Mouse (Mus musculus) layer of hippocampus, adult 2 months (tissue): Measurements from ENCODE around the gene Galp. TPM values are rescaled to one million over a fixed set of nuclear protein-coding genes. Genes with fewer than 3 reads are reported as not detected.
"Not testable (repeated sequence)": the region's sequence is repeated elsewhere in the genome, so short reads cannot be mapped to it uniquely, and the experiment has no call there.

Experiments
- DNase-seq, 2 experiments: peaks; one replicate each; pipeline ENCODE4 v3.0.0; 2022; ENCODE audit warnings: low spot score in 2 of 2
- H3K27ac ChIP-seq: fragments of 200-600 bp; 2 replicates; pipeline ENCODE4 v1.8.1; 2022
- H3K4me3 ChIP-seq: fragments of 200-600 bp; 2 replicates; pipeline ENCODE4 v1.8.1; 2022; ENCODE audit warnings: mild to moderate bottlenecking
- CTCF ChIP-seq: fragments of 200-600 bp; conservative IDR thresholded peaks from 2 replicates; pipeline ENCODE4 v1.8.1; 2022; ENCODE audit warnings: antibody characterized with exemption, mild to moderate bottlenecking, moderate library complexity
- total RNA-seq, 2 experiments: library from RNA; stranded (reverse); gene quantifications; 2 replicates each; pipeline ENCODE4 v1.2.3; 2021

Gene Galp
- total RNA-seq, 2 experiments from 2014 or later, result not detected

DNA sequence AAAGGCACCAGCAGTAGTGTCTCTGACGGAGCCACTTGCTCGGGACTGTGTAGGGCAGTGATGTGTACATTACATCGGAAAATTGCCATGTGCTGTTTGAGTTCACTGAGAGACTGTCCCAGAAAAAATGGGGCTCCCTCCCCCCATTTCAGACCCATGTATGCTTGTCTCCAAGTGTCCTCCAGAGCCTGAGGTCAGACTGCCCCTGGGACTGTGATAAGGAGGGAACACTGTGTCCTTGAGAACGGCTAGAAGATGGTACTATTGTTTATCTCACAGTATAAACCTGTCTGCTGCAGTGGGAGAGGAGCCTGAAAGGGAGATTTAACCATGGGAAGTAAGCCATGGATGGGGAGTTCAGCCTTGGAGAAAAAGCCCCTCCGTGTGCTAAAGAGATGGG lies 32.2 kb upstream of the Galp start:
- TF ChIP-seq CTCF, result no peak
- no peak overlapping the region for H3K4me3 ChIP-seq
- no peak overlapping the region for H3K27ac ChIP-seq
- DNase-seq, result no peak

DNA sequence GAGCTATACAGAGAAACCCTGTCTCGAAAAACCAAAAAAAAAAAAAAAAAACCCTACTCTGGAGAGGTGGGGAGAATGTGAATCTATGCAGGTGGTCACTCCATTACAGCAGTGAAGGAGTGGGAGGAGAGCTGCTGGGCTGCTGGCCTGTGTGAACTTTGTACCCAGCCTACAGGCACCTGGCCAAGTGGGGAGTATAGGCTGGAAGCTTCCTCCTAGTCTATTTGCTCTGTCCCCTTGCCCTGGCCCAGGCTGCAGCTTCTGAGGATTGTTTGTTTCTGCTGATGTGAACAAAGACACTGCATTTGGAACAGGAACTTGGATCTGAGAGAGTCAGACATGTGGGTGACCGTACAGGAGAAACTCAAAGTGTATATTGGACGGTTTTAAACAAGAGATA lies 27.5 kb upstream of the Galp start:
- H3K4me3 ChIP-seq, result no peak overlapping the region
- 0 out of 2 replicates have a peak overlapping the region, but pooled peaks have one; percentile 39 for H3K27ac ChIP-seq
- no peak for DNase-seq
- no peak for TF ChIP-seq CTCF

DNA sequence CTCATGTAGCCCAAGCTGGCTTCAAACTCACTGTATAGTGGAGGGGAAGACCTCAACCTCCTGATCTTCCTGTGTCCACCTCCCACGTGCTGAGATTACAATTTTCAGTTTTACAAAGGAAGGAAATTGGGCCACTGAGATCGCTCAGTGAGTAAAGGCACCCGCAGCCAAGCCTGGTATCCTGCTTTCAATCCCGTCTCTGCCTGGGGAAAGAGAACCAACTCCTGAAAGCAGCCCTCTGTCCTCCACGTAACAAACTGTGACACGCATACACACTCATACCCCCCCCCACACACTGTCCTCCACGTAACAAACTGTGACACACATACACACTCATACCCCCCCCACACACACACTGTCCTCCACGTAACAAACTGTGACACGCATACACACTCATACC lies 26.5 kb upstream of the Galp start:
- TF ChIP-seq CTCF, result no peak
- H3K4me3 ChIP-seq, result no peak overlapping the region
- no peak for DNase-seq
- no peak overlapping the region for H3K27ac ChIP-seq

DNA sequence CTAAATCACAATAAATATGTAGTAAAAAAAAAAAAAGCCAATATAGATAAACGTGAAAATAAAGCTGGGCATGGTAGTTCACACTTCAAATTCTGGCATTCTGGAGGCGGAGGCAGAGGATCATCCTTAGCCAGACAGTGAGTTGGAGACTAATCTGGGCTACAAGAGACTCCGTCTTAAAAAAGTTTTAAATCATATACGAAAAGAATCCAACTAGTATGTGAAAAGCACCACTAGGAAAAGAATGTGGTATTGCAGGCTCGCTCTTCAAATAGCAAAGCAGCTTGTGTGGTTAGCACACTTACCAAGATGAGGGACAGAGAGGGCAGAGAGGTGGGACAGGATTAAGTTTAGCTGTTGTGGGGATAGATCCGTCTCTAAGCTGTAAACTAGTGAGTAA lies 26.0 kb upstream of the Galp start:
- TF ChIP-seq CTCF, result no peak
- H3K27ac ChIP-seq, result peak overlapping the region; percentile 91
- DNase-seq, result no peak
- H3K4me3 ChIP-seq, result peak overlapping the region; percentile 80

DNA sequence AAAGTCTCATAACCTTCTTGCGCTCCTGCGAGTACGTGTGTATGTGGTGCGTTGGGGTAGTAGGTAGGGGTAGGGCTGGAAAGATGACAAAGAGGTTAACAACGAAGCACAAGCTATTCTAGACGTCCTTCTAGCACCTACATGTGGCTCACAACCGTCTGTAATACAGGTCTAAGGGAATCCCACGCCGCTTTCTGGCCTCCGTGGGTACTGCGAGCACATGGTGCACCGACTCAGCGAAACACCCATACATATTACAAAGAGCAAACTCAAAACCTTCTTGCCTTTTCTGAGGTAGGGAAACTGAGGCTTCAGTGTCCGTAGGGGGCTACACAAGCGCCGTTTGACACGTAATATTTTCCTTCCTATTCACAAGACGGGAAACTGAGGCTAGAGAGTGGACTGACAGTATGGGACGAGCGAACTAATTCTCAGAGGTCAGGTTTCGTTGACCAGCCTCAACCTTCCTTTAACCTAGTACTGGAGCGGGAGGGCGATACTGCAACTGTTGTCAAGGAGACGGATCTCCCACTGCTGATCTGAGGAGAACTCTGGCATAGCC lies 25.4 kb upstream of the Galp start:
- peak overlapping the region; percentile 80 for H3K4me3 ChIP-seq
- peak; percentile 75 for TF ChIP-seq CTCF
- peak; percentile 52 to 66 for DNase-seq
- H3K27ac ChIP-seq, result peak overlapping the region; percentile 91

DNA sequence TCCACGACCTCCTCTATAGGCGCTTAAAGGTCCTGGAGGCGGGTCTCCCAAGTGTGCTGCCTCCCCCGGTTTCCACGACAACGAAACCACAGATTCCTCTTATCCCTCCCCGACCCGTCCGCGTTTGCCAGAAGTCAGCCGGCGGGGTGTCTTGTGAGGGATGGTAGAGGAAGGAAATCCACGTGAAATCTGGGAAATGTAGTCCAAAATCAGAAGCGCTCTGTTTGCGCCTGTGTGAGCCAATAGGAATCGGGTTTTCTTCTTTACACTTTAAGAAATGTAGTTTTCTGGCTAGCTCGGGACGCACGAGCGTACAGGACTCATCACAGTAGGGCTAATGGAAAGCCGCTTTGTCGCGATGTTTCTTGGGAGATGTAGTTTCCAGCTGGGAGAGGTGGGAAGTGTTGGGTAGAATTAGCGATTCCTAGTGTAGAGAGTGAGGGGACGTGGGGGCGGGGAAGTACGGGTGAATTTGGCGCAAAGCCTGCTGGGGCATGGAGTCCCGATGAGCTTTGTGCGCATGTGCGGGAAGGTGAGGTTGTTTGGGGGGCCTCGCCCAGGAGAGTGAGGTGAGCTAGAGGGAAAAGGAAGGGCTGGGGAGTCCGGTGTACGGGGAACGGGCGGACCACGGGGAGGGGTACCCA lies 24.8 kb upstream of the Galp start, which contains the start of gene Zfp444:
Gene Zfp444, plus strand, starts transcription at position 221 of the 644 bp plus-strand sequence.
- H3K4me3 ChIP-seq, result peak within 1 kb of the TSS; percentile 80
- TF ChIP-seq CTCF, result no peak
- peak; percentile 100 for DNase-seq
- peak within 1 kb of the TSS; percentile 91 for H3K27ac ChIP-seq

DNA sequence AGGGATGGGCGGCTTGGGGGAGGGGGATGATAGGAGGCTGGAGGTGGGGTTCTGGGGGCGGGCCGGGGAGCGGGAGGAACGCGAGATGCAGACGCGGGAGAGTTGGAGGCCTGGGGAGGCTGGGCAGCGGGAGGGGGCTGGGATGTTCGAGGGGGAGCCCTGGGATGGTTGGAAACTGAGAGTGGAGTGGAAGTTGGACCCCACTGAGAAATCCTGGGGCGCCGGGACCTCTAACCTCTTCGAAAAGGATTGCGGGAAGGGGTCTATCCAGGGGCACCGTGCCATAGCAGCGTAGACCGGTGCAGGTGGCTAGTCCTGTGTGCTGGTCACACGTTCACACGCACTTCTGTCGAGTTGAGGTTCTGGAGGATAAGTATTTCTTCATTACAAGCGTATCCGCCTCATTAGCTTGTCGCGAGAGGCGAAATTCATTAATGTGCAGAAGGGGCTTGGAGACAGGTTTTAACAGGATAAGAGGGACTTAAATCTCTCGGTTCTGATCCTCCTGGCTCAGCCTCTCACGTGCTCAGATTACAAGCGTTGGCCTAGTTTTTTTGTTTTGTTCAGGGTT lies 24.1 kb upstream of the Galp start:
- no peak for DNase-seq
- Histone ChIP-seq H3K4me3 (peak overlapping the region; percentile 80), H3K27ac (peak overlapping the region; percentile 91)
- TF ChIP-seq CTCF, result no peak

DNA sequence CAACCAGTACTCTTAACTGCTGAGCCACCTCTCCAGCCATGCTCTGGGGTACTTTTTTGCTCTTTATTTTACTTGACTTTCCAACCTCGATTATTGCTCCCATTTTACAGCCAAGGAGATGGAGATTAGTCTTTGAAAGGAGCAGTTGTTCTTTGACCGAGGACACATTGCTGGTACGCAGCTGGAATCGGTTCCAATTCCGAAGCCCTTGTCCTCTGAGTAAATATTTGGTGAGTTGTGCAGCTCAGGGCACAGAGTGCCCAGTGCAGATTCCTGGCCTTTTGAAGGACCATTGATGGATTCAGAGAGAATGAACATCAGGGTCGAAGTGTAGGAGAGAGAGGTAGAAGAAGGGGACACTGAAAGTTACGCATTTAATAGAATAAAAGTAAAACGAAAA lies 23.0 kb upstream of the Galp start:
- no peak for TF ChIP-seq CTCF
- DNase-seq, result no peak
- H3K4me3 ChIP-seq, result no peak overlapping the region
- no peak overlapping the region for H3K27ac ChIP-seq

DNA sequence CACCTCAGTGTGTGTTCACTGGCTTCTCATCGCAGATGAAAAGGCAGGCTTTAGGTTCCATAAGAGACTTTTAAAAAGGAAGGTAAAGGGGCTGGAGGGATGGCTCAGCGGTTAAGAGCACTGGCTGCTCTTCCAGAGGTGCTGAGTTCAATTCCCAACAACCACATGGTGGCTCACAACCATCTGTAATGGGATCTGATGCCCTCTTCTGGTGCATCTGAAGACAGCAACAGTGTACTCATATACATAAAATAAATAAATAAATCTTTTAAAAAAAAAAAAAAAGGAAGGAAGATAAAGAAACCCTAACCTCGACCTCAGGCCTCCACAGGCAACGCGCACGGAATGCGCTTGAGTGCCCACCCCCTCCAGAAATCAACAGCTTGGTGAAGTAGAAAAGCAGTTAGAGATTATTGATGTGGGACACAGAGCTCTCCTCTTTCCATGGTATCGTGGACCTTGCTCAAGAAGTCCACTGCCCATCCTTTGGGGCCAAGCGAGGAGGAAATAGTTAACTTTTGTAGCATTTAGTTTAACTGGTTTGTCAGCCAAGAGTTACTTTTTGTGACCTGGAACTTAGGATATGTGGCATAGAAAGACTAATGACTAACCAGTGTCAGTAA lies 22.4 kb upstream of the Galp start:
- TF ChIP-seq CTCF, result peak; percentile 75
- not testable (repeated sequence) for DNase-seq, H3K4me3 ChIP-seq, H3K27ac ChIP-seq

DNA sequence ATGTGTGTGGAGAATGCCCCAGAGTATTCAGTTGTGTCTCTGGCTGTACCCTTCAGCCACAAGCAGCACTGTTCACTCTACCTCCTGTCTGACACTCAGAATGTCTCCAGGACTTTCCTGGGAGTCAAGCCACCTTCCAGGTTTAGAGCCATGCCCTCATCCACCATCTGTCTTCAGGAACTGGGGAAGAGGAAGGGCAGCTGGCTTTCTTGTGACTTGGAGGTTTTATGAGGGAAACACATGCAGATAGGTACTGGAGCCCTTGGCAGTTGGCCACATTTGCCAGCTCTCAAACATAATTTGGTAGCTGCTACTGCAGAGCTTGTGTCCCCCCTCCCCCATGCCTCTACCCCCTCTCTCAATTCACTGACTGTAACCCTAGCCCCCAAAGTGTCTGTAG lies 17.9 kb upstream of the Galp start:
- no peak overlapping the region for H3K27ac ChIP-seq
- DNase-seq, result no peak
- TF ChIP-seq CTCF, result no peak
- H3K4me3 ChIP-seq, result no peak overlapping the region

DNA sequence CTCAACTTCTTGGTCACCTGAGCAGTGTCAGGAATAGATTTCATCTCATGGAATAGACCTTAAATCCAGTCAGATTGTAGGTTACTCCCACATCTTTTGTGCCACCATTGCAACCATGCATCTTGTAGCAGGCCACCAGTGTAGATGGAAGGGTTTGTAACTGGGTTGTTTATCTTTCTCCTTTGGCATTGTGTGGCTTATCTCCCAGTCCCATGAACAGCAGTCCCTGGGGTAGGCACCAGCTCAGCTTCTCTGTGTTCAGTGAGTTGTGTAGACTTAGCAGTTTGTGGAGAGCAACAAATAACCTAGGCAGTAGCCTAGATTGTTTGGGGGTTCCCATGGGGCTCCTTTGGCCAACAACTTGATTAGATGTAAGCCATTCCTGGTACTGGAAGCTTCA lies 14.0 kb upstream of the Galp start:
- TF ChIP-seq CTCF, result no peak
- Histone ChIP-seq H3K4me3 (no peak overlapping the region), H3K27ac (no peak overlapping the region)
- no peak for DNase-seq

DNA sequence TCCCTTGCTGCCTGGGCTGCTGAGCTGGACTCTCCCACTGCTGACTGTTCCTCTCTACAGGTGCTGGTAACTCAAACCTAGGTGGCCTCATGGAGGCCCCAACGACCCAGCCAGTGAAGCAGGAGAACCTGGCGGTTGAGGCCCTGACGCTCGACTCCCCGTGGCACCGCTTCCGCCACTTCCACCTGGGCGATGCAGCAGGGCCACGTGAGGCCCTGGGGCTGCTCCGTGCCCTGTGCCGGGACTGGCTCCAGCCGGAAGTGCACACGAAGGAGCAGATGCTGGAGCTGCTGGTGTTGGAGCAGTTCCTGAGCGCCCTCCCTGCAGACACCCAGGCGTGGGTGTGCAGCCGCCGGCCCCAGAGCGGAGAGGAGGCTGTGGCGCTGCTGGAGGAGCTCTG lies 13.1 kb upstream of the Galp start:
- TF ChIP-seq CTCF, result no peak
- H3K4me3 ChIP-seq, result no peak overlapping the region
- DNase-seq, result no peak
- H3K27ac ChIP-seq, result peak overlapping the region; percentile 32; the same call in 1 of the 2 replicates

DNA sequence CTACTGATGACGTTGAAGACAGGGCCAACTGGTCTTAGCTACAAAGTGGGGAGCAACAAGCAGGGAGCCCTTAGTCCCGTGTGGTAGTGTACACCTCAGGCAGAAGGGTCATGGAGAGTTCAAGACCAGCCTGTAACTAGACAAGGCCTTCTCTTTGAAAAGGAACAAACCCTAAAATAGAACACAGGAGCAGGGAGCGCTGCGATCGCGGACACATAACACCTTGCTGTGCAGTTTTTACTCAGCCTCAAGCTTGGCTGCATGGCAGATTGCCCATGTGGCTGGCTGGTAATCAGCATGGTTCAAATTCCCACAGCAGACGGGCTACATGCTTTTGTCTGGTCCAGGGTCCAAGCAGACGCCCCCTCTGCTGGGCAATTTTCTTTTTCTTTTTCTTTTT lies 12.4 kb upstream of the Galp start:
- no peak for TF ChIP-seq CTCF
- Histone ChIP-seq H3K4me3 (no peak overlapping the region), H3K27ac (no peak overlapping the region)
- no peak for DNase-seq

DNA sequence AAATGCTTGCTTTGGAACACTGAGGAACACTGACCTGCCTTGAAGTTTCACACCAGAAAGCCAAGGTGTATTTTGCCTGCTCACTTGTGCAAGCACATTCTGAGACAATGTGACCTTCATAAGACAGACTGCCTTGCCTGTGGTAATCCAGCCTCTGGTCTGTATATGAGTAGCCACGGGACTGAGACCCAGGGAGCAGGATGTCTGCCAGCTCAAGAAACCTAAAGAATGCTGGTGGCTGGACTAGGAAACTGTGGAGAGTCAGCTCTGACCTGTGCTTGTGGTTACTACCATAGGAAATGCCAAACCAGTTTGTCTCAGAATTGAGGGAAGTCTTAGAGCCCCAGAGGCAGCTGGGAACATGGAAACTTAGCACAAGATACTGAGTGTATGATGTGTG lies 11.5 kb upstream of the Galp start:
- no peak overlapping the region for H3K27ac ChIP-seq
- no peak for DNase-seq
- no peak overlapping the region for H3K4me3 ChIP-seq

More for the DNA sequence above, 11.5 kb upstream of the Galp start:
- no peak for TF ChIP-seq CTCF
